Mouse (Mus musculus): ENCODE measurements around the gene Mrps16. TPM values are rescaled to one million over a fixed set of nuclear protein-coding genes. Genes with fewer than 3 reads are reported as not detected.

Gene Mrps16
- total RNA-seq (2023): 24.4 TPM

GRCm38 (mm10) chr14:20393205-20393913 is at the start of gene Mrps16:
TSS of gene Mrps16 (minus strand) at chr14:20393634.

GRCm38 (mm10) chr14:20388441-20389129 is 4.8 kb downstream of the Mrps16 start, which contains the start of gene Dnajc9:
TSS of gene Dnajc9 (minus strand) at chr14:20388910.

DNA sequence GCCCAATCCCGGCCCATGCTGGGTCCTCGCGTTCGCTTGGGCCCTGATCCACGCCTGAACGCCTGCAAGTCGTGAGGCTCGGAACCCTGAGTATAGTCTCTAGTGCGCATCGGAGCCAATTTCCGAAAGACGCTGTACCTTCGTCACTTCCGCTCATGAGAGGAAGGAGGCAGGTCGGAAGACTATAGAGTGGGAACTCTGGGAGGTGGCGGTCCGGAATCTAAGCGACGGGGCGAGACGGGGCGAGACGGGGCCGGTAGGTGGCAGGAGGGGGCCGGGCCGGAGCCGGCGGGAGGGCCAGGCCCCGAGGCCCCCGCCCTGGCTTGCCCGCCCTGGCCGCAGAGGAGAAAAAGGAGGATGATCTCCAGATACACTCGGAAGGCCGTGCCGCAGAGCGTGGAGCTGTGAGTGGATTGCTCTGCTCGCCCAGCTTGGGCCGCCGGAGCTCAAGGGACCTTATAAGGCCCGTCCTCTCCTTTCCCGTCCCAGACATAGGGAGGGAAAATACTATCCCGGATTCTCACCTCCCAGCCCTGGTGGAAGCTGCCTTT is 45.4 kb downstream of the Mrps16 start, which contains the start of the genes Ecd and Fam149b:
Ecd (minus strand) TSS at position 131 of the 551 bp plus-strand sequence.
Fam149b (plus strand) TSS at position 172 of the 551 bp plus-strand sequence.

Other genes with a start within 250 kb of the Mrps16 start
- gene Kcnk5, start 211.8 kb downstream of the Mrps16 start, total RNA-seq (2023): 2.4 TPM
- not detected for gene Kcnk16, start 124.4 kb downstream of the Mrps16 start, total RNA-seq (2023)
- gene Nudt13, start 98.9 kb downstream of the Mrps16 start, total RNA-seq (2023): 19.5 TPM
- gene Ecd, start 45.5 kb downstream of the Mrps16 start, total RNA-seq (2023): 32.4 TPM
- 31.6 TPM for gene Fam149b, start 45.5 kb downstream of the Mrps16 start, total RNA-seq (2023)
- 76.3 TPM for gene Dnajc9, start 4.7 kb downstream of the Mrps16 start, total RNA-seq (2023)
- not detected for gene Cfap70, start 58.6 kb upstream of the Mrps16 start, total RNA-seq (2023)
- gene Anxa7, start 86.5 kb upstream of the Mrps16 start, total RNA-seq (2023): 38.3 TPM
- 6.2 TPM for gene Mss51, start 103.3 kb upstream of the Mrps16 start, total RNA-seq (2023)
- 87.6 TPM for gene Ppp3cb, start 152.9 kb upstream of the Mrps16 start, total RNA-seq (2023)
- gene Usp54, start 247.4 kb upstream of the Mrps16 start, total RNA-seq (2023): 5.9 TPM

All from CD4-positive naive resting alpha-beta T cell, adult 76 days (primary cell).